Mouse (Mus musculus) bone marrow, adult 2 months (tissue): Measurements from ENCODE around the gene Lrr1.

ENCODE experiments used
- CTCF ChIP-seq: fragments of 200-500 bp; IDR thresholded peaks from 2 replicates; pipeline ENCODE4 v1.5.1; 2011; ENCODE audit warnings: low read length, control low read depth; ENCODE audit not compliant: control insufficient read depth, insufficient read depth
- POLR2A ChIP-seq: fragments of 200-500 bp; IDR thresholded peaks from 2 replicates; pipeline ENCODE4 v1.6.1; 2011; ENCODE audit warnings: low read depth, mild to moderate bottlenecking, control low read depth, low read length, borderline replicate concordance; ENCODE audit not compliant: control insufficient read depth

- TF ChIP-seq CTCF = no peak
- TF ChIP-seq POLR2A = no peak
These were observed 38.8 kb downstream of the Lrr1 start for GRCm38 (mm10) chr12:69207396-69207795.
